Mouse (Mus musculus): ENCODE measurements around the gene Kit.

- no peak for TF ChIP-seq CTCF (IDR thresholded peaks at IDR 0.05; ENCODE audit: borderline replicate concordance, control insufficient read depth, extremely low read depth, insufficient read depth, low read length, poor library complexity)
- TF ChIP-seq POLR2A (IDR thresholded peaks at IDR 0.05; ENCODE audit: control insufficient read depth, extremely low read depth, insufficient read depth, low read length, poor library complexity), result no peak
Observed at GRCm38 (mm10) chr5:75537717-75538116, 37.0 kb upstream of the Kit start.

All from thymus, adult 2 months (tissue).